Mouse (Mus musculus) ES-CJ7 (cell line): ENCODE results near the gene Capzb.
A peak's percentile ranks its signal among the peaks of the same experiment; 100 is the strongest.

ENCODE experiments used
- DNase-seq: peaks from one replicate; pipeline ENCODE4 v3.0.0; 2011; ENCODE audit warnings: low read depth, low spot score

Gene Capzb

DNA sequence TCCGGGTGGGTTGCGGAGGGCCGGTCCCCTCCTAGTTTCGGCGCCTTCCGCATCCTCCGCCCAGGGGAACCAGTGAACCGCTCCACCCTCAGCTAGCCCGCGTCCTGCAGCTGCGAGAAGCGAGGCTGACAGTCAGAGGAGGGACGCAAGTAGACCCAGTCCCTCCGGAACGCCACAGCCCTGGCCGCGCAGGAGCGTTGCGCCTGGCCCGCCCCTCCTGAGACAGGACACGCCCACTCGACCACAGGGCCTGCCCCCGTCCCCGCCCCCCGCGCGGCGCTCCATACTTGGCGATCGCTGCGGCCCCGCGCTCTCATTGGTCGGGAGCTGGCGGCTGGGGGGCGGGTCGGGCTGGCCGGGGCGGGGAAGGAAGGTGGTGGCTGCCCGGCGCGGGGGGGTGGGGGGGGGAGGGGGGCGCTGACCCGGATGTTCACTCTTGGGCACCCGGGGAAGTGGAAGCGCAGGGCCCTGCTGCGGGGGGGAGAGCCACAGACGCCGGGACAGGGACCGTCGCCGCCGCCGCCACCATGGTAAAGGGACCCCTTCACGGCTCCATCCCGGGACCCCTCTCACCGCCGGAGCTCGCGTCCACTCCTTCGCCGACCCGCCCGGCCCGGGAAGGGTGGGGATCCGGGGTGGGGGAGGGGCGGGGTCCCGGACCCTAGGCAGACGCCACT is at the start of gene Capzb:
TSS of gene Capzb (plus strand) at position 401 of the 677 bp plus-strand sequence.
- DNase-seq = peak; percentile 95

DNA sequence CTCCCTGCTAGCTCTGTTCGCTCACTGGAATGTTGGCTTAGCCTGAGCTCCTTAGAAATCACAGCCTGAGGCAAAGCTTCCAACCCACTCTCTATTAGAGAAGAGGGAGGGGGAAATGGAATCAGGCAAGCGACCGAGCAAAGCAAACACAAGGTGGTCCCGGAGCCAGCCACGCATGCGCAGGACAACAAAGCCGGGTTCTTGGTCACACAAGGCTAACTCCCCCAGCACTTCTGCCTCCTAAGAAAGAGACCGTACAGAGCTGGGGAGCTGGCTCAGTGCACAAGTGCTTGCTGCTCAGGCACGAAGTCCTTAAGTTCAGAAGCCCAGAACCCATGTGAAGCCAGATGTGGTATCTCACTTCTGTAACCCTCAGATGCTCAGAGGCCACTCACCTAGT is 49.7 kb upstream of the Capzb start:
- DNase-seq = peak; percentile 80

DNA sequence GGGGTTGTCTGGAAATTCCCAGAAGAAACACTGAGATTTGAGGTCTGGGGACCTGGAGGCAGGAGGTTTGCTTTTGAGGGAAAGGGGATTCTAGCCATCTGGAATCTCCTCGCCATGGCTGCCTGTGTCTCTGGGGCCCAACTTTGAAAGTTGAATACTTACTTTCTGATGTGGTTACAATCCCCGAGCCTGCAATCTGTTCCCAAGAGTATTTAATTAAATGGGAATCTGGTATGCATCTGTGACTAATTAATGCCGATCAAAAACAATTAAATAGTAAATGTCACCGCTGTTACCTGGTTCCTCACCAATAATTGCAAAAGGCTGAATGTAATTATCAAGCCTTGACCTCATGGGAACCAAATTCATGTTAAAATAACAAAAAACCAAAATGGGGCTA is 48.1 kb upstream of the Capzb start:
- DNase-seq = no peak

DNA sequence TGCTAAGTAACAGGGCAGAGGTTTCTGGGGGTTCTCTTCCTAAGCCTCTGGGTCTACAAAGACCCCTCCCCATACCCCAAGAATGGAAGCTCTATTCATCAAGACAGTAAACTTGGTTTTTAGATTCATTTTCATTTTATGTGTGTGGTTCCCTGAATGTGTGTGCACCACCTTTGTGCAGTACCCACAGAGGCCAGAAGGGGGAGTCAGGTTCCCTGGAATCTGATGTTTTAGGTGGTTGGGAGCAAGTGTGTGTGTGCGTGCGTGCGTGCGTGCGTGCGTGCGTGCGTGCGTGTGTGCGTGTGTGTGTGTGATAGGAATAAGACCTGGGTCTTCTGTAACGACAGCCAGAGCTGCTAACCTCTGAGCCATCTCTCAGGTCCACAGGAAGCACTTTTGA is 47.5 kb upstream of the Capzb start:
- DNase-seq = peak; percentile 85

DNA sequence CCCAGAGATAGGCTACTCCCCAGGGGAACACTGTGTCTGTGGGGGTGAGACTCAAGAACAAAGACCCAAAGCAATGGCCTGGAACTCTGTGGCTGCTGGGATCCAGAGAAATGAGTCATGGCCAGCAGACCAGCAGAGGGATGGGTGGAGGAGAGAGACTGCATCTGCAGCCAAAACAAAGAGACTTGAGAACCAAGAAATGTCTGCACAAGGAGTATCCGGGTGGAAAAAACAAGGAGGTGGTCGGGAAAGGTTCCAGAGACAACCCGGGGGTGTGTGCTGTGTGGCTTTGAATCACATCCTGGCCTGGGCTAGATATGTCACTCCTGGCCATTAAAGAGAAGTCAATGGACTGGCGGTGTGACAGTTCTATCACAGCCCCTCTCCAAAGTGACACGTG is 45.9 kb upstream of the Capzb start:
- no peak for DNase-seq

DNA sequence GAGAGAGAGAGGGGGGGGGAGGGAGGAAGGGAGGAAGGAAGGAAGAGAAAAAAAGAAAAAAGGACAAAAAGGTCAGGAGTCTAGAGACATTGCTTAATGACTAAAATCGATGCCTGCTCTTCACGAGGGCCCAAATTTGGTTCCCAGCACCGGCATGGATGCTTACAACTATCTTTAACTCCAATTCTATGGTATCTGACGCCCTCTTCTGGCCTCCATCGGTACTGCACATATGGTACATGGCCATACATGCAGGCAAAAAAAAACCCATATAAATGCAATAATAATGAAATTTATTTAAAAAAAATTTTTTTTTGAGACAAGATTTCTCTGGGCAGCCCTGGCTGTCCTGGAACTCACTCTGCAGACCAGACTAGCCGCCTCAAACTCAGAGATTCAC is 41.3 kb upstream of the Capzb start:
- no peak for DNase-seq

DNA sequence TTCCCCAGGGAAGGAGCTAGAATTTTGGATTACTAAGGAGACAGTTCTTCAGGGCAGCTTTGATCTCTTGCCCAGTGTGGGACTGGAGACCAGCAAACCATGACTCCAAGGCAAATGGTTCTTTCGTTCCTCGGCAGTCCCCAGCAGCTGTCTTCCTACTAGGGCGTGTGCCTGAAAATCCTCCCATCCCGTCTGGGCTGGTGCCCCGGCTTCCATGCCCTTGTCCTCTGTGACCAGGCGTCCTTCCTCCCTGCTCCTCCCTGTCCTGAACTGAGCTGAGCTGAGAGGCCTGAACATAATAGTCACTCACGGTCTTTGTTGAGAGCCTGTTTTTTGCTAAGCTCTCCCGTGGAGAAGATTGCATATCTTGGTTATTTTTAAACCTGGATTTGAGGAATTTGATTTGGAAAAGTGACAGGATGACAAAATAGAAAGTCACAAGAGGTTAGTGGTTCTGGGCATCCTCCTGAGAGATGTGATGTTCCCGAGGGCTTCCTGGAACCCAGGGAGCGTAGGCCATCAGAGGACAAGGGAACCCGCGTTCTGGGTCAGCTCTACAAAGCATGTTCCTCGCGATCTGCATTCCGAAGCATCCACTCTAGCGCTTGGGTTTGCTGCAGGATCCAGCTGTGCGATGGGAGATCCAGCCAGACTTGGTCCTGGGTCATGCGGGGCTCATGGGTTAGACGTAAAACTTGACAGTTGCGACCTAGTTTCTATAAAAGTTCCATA is 38.0 kb upstream of the Capzb start:
- no peak for DNase-seq

DNA sequence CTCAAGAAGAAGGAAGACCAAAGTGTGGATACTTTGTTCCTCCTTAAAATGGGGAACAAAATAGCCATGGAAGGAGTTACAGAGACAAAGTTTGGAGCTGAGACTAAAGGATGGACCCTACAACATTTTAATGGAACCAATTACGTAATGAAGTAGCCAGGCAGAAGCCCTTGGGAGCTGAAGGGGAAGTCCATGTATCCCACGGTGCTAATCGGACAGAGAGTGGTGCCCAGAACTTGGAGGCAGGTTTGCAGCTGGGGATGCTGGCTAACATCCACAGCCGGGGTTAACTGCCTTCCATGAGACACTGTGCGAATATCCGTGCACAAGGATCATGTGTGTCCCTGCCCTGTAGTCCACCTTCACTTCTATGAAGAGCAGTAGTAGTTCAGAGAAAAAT is 36.2 kb upstream of the Capzb start:
- no peak for DNase-seq

DNA sequence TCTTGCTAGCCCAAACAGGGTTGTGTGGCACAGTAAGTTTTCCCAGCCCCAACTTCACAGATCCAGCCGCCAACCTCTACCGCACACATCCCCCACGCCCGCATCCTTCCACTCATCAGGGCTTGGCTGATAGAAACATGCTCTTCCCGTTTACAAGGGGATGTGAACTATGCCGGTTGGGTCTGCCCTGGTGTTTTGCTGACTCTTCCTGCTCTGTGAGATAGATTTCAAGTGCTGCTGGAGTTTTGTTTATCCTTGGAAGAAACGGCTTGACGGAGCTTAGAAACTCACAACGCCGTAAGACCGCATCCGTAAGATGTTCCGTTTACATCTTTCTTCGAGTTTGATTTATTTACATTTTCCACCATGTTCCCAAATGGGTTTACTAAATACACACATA is 34.3 kb upstream of the Capzb start:
- no peak for DNase-seq

DNA sequence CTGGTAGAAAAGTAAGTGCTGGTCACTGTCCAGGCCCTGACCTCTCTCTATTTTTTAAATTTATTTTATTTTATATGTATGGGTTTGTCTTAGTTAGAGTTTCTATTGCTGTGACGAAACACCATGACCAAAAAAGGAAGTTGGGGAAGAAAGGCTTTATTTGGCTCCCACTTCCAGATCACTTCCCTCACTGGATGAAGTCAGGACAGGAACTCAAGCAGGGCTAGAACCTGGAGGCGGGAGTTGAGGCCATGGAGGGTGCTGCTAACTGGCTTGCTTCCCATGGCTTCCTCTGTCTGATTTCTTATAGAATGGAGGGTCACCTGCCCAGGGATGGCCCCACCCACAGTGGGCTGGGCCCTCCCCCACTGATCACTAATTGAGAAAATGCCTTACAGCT is 31.6 kb upstream of the Capzb start:
- no peak for DNase-seq

DNA sequence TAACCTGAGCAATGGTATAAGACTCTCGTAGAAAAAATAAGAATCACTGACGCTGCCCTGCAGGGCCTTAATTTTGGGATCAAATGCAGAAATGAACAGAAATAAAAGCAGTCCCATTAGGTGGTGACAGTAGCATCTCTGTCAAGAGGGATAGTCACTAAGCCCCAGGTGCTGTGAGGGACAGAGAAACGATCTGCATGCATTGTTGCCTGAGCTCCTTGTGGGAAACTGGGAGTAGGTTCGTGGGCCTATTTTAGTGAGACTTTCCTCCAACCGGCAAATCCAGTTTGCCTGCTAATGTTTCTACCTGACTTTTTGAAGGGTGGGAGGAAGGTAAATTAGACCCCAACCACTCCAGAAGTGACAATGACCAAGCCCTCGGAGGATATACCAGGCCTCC is 28.6 kb upstream of the Capzb start:
- DNase-seq = no peak

DNA sequence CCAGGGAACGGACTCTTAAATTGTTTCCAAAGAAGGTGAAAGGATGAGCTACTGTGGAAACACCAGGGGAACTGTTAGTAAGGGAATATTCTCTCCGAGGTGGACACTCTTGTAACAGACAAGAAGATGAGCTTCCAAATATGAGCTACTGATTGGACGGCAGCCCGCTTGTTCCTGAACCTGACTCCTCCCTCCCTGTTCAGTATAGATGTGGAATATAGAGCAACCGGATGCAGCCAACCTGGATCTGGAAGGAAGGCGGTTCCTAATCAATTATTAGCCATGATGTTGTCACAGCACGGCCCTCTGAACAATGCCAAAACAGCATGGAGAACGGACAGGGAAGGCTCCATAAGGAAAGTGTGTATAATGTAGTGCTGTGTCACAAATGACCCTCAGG is 27.4 kb upstream of the Capzb start:
- no peak for DNase-seq

DNA sequence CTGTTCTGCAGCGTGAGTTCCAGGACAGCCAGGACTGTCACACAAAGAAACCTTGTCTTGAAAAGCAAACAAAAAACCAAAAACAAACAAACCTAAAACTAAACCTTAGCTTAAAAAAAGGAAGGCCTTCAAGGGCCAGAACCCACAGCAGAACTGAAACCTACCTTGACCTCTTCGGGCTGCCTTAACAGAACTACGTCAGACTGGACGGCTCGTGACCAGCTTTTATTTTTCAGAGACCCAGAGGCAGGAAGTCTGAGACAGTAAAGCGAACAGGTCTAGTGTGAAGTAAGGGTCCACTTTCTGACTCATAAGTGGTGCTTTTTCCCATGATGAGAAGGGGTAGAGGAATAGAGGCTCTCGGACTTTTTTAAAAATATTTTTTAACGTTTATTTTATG is 26.5 kb upstream of the Capzb start:
- DNase-seq = no peak

DNA sequence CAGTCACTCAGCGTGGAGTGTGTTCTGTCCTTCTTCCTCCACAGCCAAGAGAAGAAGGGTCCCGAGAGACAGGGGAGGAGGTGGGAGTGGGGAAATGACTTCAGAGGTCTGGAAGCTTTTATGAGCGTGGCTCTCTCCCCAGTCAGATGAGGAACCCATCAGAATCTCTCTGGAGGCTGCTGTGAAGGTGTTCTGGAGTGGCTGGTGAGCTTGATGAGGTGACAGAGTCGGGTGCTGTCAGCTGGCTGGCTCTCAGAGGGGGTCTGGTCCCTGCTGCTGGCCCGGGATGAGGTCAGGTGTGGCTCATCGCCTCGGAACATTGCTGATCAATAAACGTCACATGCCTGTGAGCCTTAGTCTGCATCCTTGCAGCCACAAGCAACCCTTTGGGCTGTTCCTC is 25.6 kb upstream of the Capzb start:
- DNase-seq = no peak

DNA sequence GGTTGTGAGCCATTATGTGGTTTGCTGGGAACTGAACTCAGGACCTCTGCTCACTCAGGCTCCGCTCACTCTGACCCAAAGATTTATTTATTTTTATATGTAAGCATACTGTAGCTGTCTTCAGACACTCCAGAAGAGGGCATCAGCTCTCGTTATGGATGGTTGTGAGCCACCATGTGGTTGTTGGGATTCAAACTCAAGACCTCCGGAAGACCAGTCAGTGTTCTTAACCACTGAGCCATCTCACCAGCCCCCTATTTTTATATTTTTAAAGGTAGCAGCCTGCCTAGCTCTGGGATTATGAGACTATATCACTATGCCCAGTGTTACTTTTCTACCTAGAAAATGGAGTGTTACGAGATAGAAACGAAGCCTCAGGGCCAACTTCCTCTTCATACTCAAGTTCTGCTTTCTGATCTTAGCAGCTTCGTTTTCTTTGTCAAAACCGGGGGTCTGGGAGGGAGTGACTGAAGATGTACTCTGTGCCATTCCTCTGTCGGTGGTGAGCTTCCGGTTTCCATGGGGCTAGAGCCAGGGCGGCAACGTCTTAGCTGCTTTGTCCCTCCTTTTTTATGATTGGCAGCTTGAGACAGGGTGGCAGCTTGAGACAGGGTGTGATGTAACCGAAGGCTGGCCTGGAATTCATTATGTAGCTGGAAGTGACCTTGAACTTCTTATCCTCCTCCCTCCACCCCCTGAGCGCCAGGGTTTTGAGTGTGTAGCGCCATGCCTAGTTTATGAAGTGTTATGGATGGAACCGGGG is 23.5 kb upstream of the Capzb start:
- peak; percentile 87 for DNase-seq

DNA sequence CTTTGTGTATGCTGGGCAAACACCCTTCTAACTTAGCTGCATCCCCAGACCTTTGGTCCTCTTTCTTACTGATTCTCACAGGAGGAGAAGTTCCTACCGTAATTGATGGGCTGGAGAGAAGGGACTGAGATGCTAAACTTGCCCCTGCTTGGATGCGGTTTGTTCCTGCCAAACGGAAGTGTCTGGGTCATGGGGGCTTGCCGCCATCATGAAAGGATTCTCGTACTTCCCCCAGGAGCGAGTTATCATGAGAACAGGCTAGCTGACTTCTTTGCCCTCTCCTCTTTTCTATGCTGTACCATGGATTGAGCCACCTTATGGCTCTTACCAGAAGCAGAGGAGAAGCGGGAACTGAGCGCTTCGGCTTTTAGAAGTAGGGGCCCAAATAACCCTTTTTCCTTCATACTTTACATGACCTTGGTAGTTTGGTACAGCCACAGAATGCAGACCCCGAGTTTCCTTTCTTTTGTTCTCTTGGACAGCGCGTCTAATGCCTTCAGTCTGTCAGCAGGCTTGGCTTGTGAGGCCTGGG is 22.9 kb upstream of the Capzb start:
- DNase-seq = peak; percentile 56

DNA sequence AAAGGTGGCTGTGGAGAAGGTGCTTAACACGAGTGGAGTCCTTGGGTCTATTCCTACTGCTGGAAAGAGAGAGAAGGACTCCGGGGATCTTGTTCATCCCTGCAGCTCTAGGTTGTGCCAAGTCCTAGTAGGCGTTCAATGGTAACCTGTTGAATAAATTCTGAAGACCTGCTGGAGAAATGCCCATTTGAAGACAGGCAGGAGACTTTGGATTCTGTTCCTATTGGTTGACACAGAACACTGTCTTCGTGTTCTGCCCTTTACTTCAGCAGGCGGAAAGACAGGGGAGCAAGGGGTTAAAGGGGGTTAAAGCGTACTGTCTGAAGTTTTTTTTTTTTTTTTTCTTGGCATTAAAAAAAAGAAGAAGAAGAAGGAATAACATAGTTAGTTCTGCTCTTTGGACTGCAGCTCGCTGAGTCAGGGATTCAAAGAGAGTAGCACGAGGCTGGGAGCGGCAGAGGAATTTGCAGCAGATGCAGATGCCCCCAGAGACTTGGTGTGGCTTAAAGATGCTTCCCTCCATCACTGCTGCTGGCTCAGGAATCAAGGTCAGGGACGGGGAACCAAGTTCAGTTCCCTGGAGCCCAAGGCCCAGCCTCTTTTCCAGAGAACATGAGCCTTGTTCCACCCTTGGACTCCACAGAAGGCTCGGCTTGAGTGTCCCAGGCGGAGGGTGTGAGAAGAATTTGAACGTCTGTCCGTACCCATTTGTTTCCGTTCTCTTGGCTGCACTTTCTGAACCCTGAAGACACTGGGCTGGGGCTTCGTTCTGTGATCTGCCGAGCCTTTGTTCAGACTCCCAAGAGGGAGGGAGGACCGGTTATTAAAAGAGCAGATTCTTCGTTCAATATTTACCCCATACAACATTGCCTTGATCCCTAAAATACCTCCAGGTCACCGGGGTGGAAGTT is 17.4 kb upstream of the Capzb start:
- no peak for DNase-seq

DNA sequence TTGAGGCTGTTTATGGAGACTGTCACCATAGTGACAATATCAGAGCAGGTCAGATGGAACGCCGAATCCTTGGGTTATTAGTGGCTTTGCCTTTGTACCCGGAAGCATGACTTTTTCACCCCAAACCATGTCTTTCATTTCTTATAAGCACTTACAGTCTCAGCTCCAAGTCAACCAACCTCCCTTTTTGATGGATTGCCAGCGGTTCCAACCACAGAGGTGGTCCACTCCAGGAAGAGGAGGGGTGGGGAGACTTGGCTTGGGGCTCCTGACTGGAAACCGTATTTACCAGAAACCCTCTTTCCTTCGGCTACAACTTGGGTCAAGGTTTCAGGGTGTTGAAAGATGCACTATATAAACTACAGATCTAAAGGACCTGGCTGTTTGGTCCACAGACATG is 16.7 kb upstream of the Capzb start:
- DNase-seq = no peak

DNA sequence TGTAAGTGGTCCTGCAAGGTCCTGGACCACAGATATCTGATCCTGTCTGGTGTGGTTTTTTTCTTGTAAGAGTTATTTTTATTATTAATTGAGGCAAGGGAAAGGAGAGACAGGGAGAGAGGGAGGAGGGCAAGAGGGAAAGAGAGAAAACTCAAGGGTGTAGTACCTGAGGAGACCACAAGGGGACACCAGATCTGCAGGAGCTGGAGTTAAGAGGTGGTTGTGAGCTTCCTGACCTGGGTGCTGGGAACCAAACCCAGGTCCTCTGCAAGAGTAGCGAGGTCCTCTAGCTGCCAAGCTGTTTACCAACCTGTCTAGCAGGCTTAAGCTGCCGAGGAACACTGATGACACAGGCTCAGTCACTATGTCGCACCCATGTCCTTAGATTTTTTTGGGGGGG is 14.8 kb upstream of the Capzb start:
- DNase-seq = peak; percentile 57

DNA sequence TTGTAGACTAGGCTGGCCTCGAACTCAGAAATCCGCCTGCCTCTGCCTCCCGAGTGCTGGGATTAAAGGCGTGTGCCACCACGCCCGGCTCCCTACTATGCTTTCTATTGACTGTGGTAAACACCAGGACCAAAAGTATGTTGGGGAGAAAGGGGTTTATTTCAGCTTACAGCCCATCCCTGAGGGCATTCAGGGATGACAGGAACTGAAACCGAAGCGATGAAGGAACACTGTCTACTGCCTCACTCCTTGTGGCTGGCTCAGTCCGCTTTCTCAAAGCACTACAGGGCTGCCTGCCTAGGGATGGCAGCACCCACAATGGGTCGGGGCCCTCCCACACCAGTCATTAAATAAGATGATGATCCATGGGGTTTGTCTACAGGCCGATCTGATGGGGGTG is 14.3 kb upstream of the Capzb start:
- DNase-seq = no peak

DNA sequence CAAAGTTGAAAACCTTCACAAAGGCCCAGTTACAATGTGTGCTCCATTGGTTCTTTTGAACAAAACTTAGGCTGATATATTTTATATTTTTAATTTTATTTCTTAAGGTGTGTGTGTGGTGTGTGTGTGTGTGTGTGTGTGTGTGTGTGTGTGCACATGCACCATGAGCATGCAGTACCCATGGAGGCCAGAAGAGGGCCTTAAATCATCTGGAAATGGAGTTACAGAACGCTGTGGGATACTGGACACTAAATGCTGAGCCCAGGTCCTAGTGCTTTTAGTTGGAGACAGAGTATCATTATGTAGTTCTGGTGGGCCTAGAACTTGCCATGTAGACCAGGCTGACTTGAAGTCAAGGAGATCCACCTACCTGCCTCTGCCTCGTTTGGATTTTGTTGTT is 13.5 kb upstream of the Capzb start:
- no peak for DNase-seq
